In genomic region chr8:8653906-8654489, GRCm38 (mm10) we compare ENCODE assay signal across 10 mouse cellular contexts. TPM values are rescaled to one million over a fixed set of nuclear protein-coding genes. Genes with fewer than 3 reads are reported as not detected.
DNase-seq lines count a peak whose midpoint lies in the region; ATAC-seq and TF ChIP-seq lines count a peak whose summit lies in the region.
"Had no signal": no experiment of that assay in that cellular context is flagged by ENCODE, and none has a peak within 500 bp of the region (broad histone marks: within the 10 kb centered on the region; RNA-seq: fewer than 3 reads in every experiment).

No protein-coding gene starts in this region.

- no peak for DNase-seq in heart, adult 8-10 months (ENCODE audit: low spot score)
- DNase-seq in midbrain, embryonic 11.5 days (ENCODE audit: low spot score, missing footprints), result peak; percentile 88
- DNase-seq in ovary, adult 18-20 months (ENCODE audit: low spot score), result no peak
- no peak for DNase-seq in urinary bladder, postnatal 36 days (ENCODE audit: low spot score in 2 of 2)
- DNase-seq in spleen, postnatal 14 days (ENCODE audit: low spot score in 2 of 2), result no peak
- DNase-seq: cerebellum, adult 11 months; gastrocnemius, postnatal 10 days had no signal

- no peak overlapping the region for H3K4me3 ChIP-seq in heart, embryonic 14.5 days (ENCODE audit: control insufficient read depth in 1 of 2, insufficient read depth in 1 of 2, low read depth in 1 of 2, low read length in 2 of 2)
- no peak overlapping the region for H3K4me3 ChIP-seq in cortical plate, adult 2 months (ENCODE audit: insufficient read depth, low read length)
- H3K4me3 ChIP-seq in forebrain, embryonic 16.5 days (replicated peaks; ENCODE audit: low read length), result peak overlapping the region; percentile 64
- H3K4me3 ChIP-seq in midbrain, embryonic 11.5 days (ENCODE audit: low read depth, low read length), result no peak overlapping the region

- TF ChIP-seq POLR2A in cortical plate, adult 2 months (IDR thresholded peaks at IDR 0.05; ENCODE audit: extremely low read depth, insufficient read depth, low read length), result no peak

- H3K36me3 ChIP-seq in heart, embryonic 14.5 days (ENCODE audit: control insufficient read depth, insufficient read depth, low read length), result no peaks in the 10 kb centered on the region
- no peaks in the 10 kb centered on the region for H3K36me3 ChIP-seq in forebrain, embryonic 16.5 days (ENCODE audit: control insufficient read depth, insufficient read depth)
- no peaks in the 10 kb centered on the region for H3K36me3 ChIP-seq in midbrain, embryonic 11.5 days (ENCODE audit: control insufficient read depth, insufficient read depth, low read length)

- peak overlapping the region; percentile 86 for H3K4me2 ChIP-seq in heart, embryonic 14.5 days (ENCODE audit: low read length)
- H3K4me2 ChIP-seq in forebrain, embryonic 16.5 days (ENCODE audit: low read length), result peak overlapping the region; percentile 78
- H3K4me2 ChIP-seq in midbrain, embryonic 11.5 days, result 0 out of 2 replicates have a peak overlapping the region, but pooled peaks have one; percentile 3

- no peaks in the 10 kb centered on the region for H3K9me3 ChIP-seq in heart, embryonic 14.5 days (ENCODE audit: control insufficient read depth, low read length)
- H3K9me3 ChIP-seq in forebrain, embryonic 16.5 days (ENCODE audit: control insufficient read depth, low read length), result no peaks in the 10 kb centered on the region
- no peaks in the 10 kb centered on the region for H3K9me3 ChIP-seq in midbrain, embryonic 11.5 days (ENCODE audit: control insufficient read depth, low read length)

- H3K9ac ChIP-seq in heart, embryonic 14.5 days (ENCODE audit: low read length), result no peak overlapping the region; the same call in 1 of the 2 replicates
- H3K9ac ChIP-seq in forebrain, embryonic 16.5 days (replicated peaks; ENCODE audit: low read depth, low read length), result peak overlapping the region; percentile 51
- no peak overlapping the region for H3K9ac ChIP-seq in midbrain, embryonic 11.5 days (ENCODE audit: low read length)

- no peak for TF ChIP-seq CTCF in cortical plate, adult 2 months (IDR thresholded peaks at IDR 0.05; ENCODE audit: extremely low read depth, insufficient read depth, low read length)

- 70% methylated on average over 12 of the region's 12 CpGs for WGBS in heart, embryonic 14.5 days
- WGBS in forebrain, embryonic 16.5 days, result 8% methylated on average over 12 of the region's 12 CpGs
- WGBS in midbrain, embryonic 11.5 days, result 26% methylated on average over 12 of the region's 12 CpGs

- no peak for ATAC-seq in heart, embryonic 14.5 days (ENCODE audit: insufficient number of reproducible peaks, insufficient read depth, low FRiP score, low read depth)
- ATAC-seq in forebrain, embryonic 16.5 days, result no peak
- ATAC-seq in midbrain, embryonic 11.5 days (ENCODE audit: low FRiP score), result no peak

- no peaks in the 10 kb centered on the region for H3K27me3 ChIP-seq in heart, embryonic 14.5 days (ENCODE audit: control insufficient read depth, insufficient read depth, low read length)
- H3K27me3 ChIP-seq in forebrain, embryonic 16.5 days (replicated peaks; ENCODE audit: control insufficient read depth, insufficient read depth, low read length), result no peaks in the 10 kb centered on the region
- peaks cover 76% of the 10 kb centered on the region for H3K27me3 ChIP-seq in midbrain, embryonic 11.5 days (ENCODE audit: control insufficient read depth, insufficient read depth, low read length)

- H3K4me1 ChIP-seq in heart, embryonic 14.5 days (ENCODE audit: control insufficient read depth in 2 of 2, insufficient read depth in 2 of 2, low read length in 2 of 2), result peaks cover 27 to 58% of the 10 kb centered on the region in 2 experiments
- peaks cover 20% of the 10 kb centered on the region for H3K4me1 ChIP-seq in cortical plate, adult 2 months (ENCODE audit: control insufficient read depth, insufficient read depth, low read length)
- peaks cover 69% of the 10 kb centered on the region for H3K4me1 ChIP-seq in forebrain, embryonic 16.5 days (replicated peaks; ENCODE audit: control insufficient read depth, insufficient read depth, low read length)
- peaks cover 46% of the 10 kb centered on the region for H3K4me1 ChIP-seq in midbrain, embryonic 11.5 days (ENCODE audit: control insufficient read depth, insufficient read depth, low read length)

- no peak overlapping the region for H3K27ac ChIP-seq in heart, embryonic 14.5 days (replicated peaks in 1 of 2; ENCODE audit: control insufficient read depth in 1 of 2, insufficient read depth in 1 of 2, low read depth in 2 of 2, low read length in 2 of 2)
- H3K27ac ChIP-seq in cortical plate, adult 2 months (ENCODE audit: insufficient read depth, low read length), result peak overlapping the region; percentile 62
- peak overlapping the region; percentile 98 for H3K27ac ChIP-seq in forebrain, embryonic 16.5 days (ENCODE audit: low read length)
- H3K27ac ChIP-seq in midbrain, embryonic 11.5 days (ENCODE audit: low read depth, low read length), result no peak overlapping the region

RNA-seq across cellular contexts. Expression of gene Efnb2, which starts 7.0 kb away (rescaled TPM):
- 16.2 and 18.7 TPM in 2 replicates for polyA plus RNA-seq in heart, embryonic 14.5 days (2014; fragmentation: Nextera tagmentation; extraction: Ambion mirVana)
- 10 to 100 TPM; 17.0 to 20.8 (median 17.7) TPM for total RNA-seq in heart, adult 8-10 months (2022)
- 29.6 and 32.1 TPM in 2 replicates for polyA plus RNA-seq in cortical plate, adult 2 months (2012; rRNA removed)
- polyA plus RNA-seq in forebrain, embryonic 16.5 days (2015; fragmentation: Nextera tagmentation; extraction: Ambion mirVana), result 54.6 and 68.2 TPM in 2 replicates
- 15.5 and 18.3 TPM in 2 replicates for polyA plus RNA-seq in midbrain, embryonic 11.5 days (2014; fragmentation: Nextera tagmentation; extraction: Ambion mirVana)

RNA-seq across cellular contexts. Expression of gene Arglu1, which starts 36.3 kb away (rescaled TPM):
- 87.1 and 92.6 TPM in 2 replicates for polyA plus RNA-seq in heart, embryonic 14.5 days (2014; fragmentation: Nextera tagmentation; extraction: Ambion mirVana)
- 10 to 100 TPM; 21.1 to 35.1 (median 27.4) TPM for total RNA-seq in heart, adult 8-10 months (2022)
- polyA plus RNA-seq in cortical plate, adult 2 months (2012; rRNA removed), result 143 and 162 TPM in 2 replicates
- polyA plus RNA-seq in forebrain, embryonic 16.5 days (2015; fragmentation: Nextera tagmentation; extraction: Ambion mirVana), result 181 and 192 TPM in 2 replicates
- polyA plus RNA-seq in midbrain, embryonic 11.5 days (2014; fragmentation: Nextera tagmentation; extraction: Ambion mirVana), result 158 TPM in 2 replicates

Comparison
In these comparisons a context has a peak if more than half of its experiments do, and no peak if none do; other contexts are left out.
1. H3K27ac ChIP-seq: peak in cortical plate, adult 2 months (single experiment) and forebrain, embryonic 16.5 days (single experiment); none in heart, embryonic 14.5 days (0 of 2) and midbrain, embryonic 11.5 days (single experiment).
2. H3K4me2 ChIP-seq: peak in every context shown above with its lines; median percentile 86 in heart, embryonic 14.5 days; 78 in forebrain, embryonic 16.5 days; 3 in midbrain, embryonic 11.5 days.